Mouse (Mus musculus) liver, adult (tissue): ENCODE results near the gene Slc26a6.

Source experiments
- GATA4 ChIP-seq: IDR thresholded peaks from 2 replicates; pipeline ENCODE4 v1.6.1; 2014; ENCODE audit warnings: mild to moderate bottlenecking, low read length; ENCODE audit not compliant: insufficient replicate concordance

Gene Slc26a6

GRCm38 (mm10) chr9:108914491-108914890 is 61.4 kb downstream of the Slc26a6 start, which contains the start of gene Tmem89:
TSS of gene Tmem89 (plus strand) at chr9:108914619.
- no peak for TF ChIP-seq GATA4

- no peak for TF ChIP-seq GATA4
These were observed 72.8 kb downstream of the Slc26a6 start for GRCm38 (mm10) chr9:108925897-108926296.

- TF ChIP-seq GATA4: no peak
These were observed 75.3 kb downstream of the Slc26a6 start for GRCm38 (mm10) chr9:108928424-108928823.

- no peak for TF ChIP-seq GATA4
These were observed 82.9 kb downstream of the Slc26a6 start for GRCm38 (mm10) chr9:108935991-108936390.

GRCm38 (mm10) chr9:108936418-108937364 is 83.6 kb downstream of the Slc26a6 start, which contains the start of gene Uqcrc1:
TSS of gene Uqcrc1 (plus strand) at chr9:108936633.
- peak; percentile 20; the same call in 1 of the 2 replicates for TF ChIP-seq GATA4

- TF ChIP-seq GATA4: no peak
These were observed 92.0 kb downstream of the Slc26a6 start for GRCm38 (mm10) chr9:108945111-108945510.

- no peak for TF ChIP-seq GATA4
These were observed 92.5 kb downstream of the Slc26a6 start for GRCm38 (mm10) chr9:108945608-108946007.

- no peak for TF ChIP-seq GATA4
These were observed 96.3 kb downstream of the Slc26a6 start for GRCm38 (mm10) chr9:108949231-108949966.

GRCm38 (mm10) chr9:108949967-108950728 is 97.1 kb downstream of the Slc26a6 start:
- no peak for TF ChIP-seq GATA4

GRCm38 (mm10) chr9:108953081-108953636 is 100.1 kb downstream of the Slc26a6 start, which contains the start of gene Col7a1:
TSS of gene Col7a1 (plus strand) at chr9:108953586.
- no peak for TF ChIP-seq GATA4

GRCm38 (mm10) chr9:108955241-108955640 is 102.2 kb downstream of the Slc26a6 start:
- no peak for TF ChIP-seq GATA4

GRCm38 (mm10) chr9:108955846-108956245 is 102.8 kb downstream of the Slc26a6 start:
- TF ChIP-seq GATA4: no peak
